Mouse (Mus musculus) liver, embryonic 11.5 days (tissue): Measurements from ENCODE around the gene Cd101. TPM values are rescaled to one million over a fixed set of nuclear protein-coding genes. Genes with fewer than 3 reads are reported as not detected.

Experiments
- ATAC-seq: fragments of 200-750 bp; cut with Nextera tagmentation; replicated peaks from 2 replicates; pipeline ENCODE4 v1.8.0; 2017; ENCODE audit warnings: moderate number of reproducible peaks, mild to moderate bottlenecking, moderate TSS enrichment, moderate library complexity; ENCODE audit not compliant: low FRiP score
- DNase-seq: peaks from one replicate; pipeline ENCODE4 v3.0.0-alpha.2; 2017; ENCODE audit warnings: low spot score
- H3K27ac ChIP-seq: fragments of 300-500 bp; sonication (generic); 2 replicates; pipeline ENCODE4 v1.5.1; 2014; ENCODE audit warnings: mild to moderate bottlenecking, low read depth, low read length, control low read depth
- H3K27me3 ChIP-seq: fragments of 300-500 bp; sonication (generic); replicated peaks from 2 replicates; pipeline ENCODE4 v1.6.1; 2014; ENCODE audit warnings: low read length, mixed read lengths; ENCODE audit not compliant: control insufficient read depth, insufficient read depth
- H3K36me3 ChIP-seq: fragments of 300-500 bp; sonication (generic); 2 replicates; pipeline ENCODE4 v1.6.1; 2014; ENCODE audit warnings: mild to moderate bottlenecking, low read length, moderate library complexity, mixed read lengths; ENCODE audit not compliant: control insufficient read depth, insufficient read depth
- H3K4me1 ChIP-seq: fragments of 300-500 bp; sonication (generic); replicated peaks from 2 replicates; pipeline ENCODE4 v1.6.1; 2014; ENCODE audit warnings: low read length, mixed read lengths; ENCODE audit not compliant: control insufficient read depth, insufficient read depth
- H3K4me2 ChIP-seq: fragments of 300-500 bp; sonication (generic); 2 replicates; pipeline ENCODE4 v1.6.1; 2014; ENCODE audit warnings: mild to moderate bottlenecking, control low read depth, moderate library complexity
- H3K4me3 ChIP-seq: fragments of 300-500 bp; sonication (generic); 2 replicates; pipeline ENCODE4 v1.5.1; 2014; ENCODE audit warnings: low read depth, low read length, control low read depth
- H3K9ac ChIP-seq: fragments of 300-500 bp; sonication (generic); 2 replicates; pipeline ENCODE4 v1.6.1; 2014; ENCODE audit warnings: low read depth, low read length, control low read depth
- H3K9me3 ChIP-seq: fragments of 300-500 bp; sonication (generic); 2 replicates; pipeline ENCODE4 v1.6.1; 2016; ENCODE audit warnings: low read length, inconsistent platforms, mixed read lengths; ENCODE audit not compliant: control insufficient read depth
- WGBS: fragments of 180-500 bp; shearing (Covaris S2); extraction: QIAGEN DNeasy Blood & Tissue Kit; methylation state at CpG from one replicate; pipeline ENCODE4 v1.1.7; 2014; 5-methylcytosine and 5-hydroxymethylcytosine counted together
- polyA plus RNA-seq: library from polyadenylated mRNA; unstranded; fragments of >200 nt; fragmentation: Nextera tagmentation; extraction: Ambion mirVana; gene quantifications from 2 replicates; pipeline ENCODE4 v1.2.1, GENCODE M21; 2014

The Cd101 gene
- polyA plus RNA-seq, 1 experiment from 2014 or later: not detected

GRCm38 (mm10) chr3:100951531-100951930 is 77.8 kb downstream of the Cd101 start:
- DNase-seq (no peak), ATAC-seq (no peak)
- H3K4me3 ChIP-seq: no peak overlapping the region
- H3K4me1 ChIP-seq: no peaks in the 10 kb centered on the region
- WGBS: 95% methylated on average over 4 of the region's 4 CpGs
- no peaks in the 10 kb centered on the region for H3K9me3 ChIP-seq
- no peaks in the 10 kb centered on the region for H3K27me3 ChIP-seq
- H3K36me3 ChIP-seq: peaks cover 48% of the 10 kb centered on the region
- H3K27ac ChIP-seq: no peak overlapping the region
- no peak overlapping the region for H3K4me2 ChIP-seq
- H3K9ac ChIP-seq: no peak overlapping the region

- Histone ChIP-seq H3K27me3 (no peaks in the 10 kb centered on the region), H3K9ac (no peak overlapping the region), H3K27ac (no peak overlapping the region), H3K9me3 (no peaks in the 10 kb centered on the region), H3K36me3 (peaks cover 42% of the 10 kb centered on the region), H3K4me1 (no peaks in the 10 kb centered on the region), H3K4me3 (no peak overlapping the region), H3K4me2 (no peak overlapping the region)
- no peak for ATAC-seq
- DNase-seq: no peak
- WGBS: 90% methylated on average over 8 of the region's 8 CpGs
These were observed 82.1 kb downstream of the Cd101 start for GRCm38 (mm10) chr3:100947286-100947685.

Other genes with a start within 250 kb of the Cd101 start
- gene Vtcn1, start 204.1 kb downstream of the Cd101 start, polyA plus RNA-seq: not detected in 2 replicates
- 1.3 and 2.1 TPM in 2 replicates for gene Trim45, start 107.4 kb downstream of the Cd101 start, polyA plus RNA-seq
- gene Ttf2, start 59.9 kb downstream of the Cd101 start, polyA plus RNA-seq: 22.3 and 23.2 TPM in 2 replicates
- gene Ptgfrn, start 80.7 kb upstream of the Cd101 start, polyA plus RNA-seq: 1.6 and 2.4 TPM in 2 replicates